Mouse (Mus musculus) left cerebral cortex, postnatal 4 days (tissue): ENCODE results near the gene Retsat. TPM values are rescaled to one million over a fixed set of nuclear protein-coding genes. Genes with fewer than 3 reads are reported as not detected.

Experiments
- DNase-seq: peaks from one replicate; pipeline ENCODE4 v3.0.0-alpha.2; 2022
- intact Hi-C: fragments of 180-260 bp; cut with DNase I; formaldehyde crosslinking; loops from one replicate; pipeline ENCODE4 v1.15.1; 2025
- total RNA-seq, 2 experiments: library from RNA; stranded (reverse); gene quantifications; 2 replicates each; pipeline ENCODE4 v1.2.3; 2021

Gene Retsat
- total RNA-seq, 2 experiments from 2014 or later = 16.3 to 20.3 TPM

DNA sequence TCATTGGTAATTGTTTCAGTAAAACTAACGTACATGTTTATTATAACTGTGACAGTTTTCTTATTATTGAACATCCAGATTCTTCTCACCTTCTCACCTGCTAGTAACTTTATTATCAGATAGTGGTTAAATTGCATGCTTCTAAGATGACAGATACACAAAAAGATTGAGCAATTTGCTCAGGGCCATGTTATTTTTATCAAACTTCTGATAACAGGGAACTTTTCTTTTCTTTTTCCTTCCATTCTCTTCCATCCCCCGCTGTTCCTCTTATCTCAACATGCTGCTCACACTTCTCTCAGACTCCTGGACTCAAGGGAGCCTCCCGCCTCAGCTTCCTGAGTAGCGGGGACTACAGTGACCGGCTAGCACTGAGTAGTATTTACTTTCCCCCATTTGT is 22.6 kb downstream of the Retsat start:
- no peak for DNase-seq
- intact Hi-C loops = no loop called here

GRCm38 (mm10) chr6:72622917-72623316 is 24.6 kb downstream of the Retsat start:
- DNase-seq = no peak
- intact Hi-C loops = no loop called here

- no peak for DNase-seq
- intact Hi-C loops = no loop called here
Measured at GRCm38 (mm10) chr6:72623661-72624402, 25.6 kb downstream of the Retsat start.

DNA sequence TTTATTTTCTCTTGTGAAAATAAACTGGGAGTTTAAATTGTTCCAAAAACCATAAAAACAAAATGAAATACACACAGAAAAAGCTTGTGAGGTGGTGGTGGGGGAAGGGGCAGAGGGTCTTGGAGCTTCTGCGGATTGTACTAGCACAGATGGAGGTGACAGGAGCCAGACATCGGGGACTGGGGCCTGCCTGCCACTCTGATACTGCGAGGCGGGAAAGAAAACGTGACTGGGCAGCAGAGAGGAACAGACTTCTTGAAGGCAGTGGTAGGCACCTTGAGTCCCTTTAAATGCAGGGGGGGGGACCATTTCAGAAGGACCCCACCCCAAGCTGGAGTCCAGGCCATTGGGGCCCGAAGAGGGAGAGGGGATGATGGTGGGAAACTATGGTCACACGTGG is 28.1 kb downstream of the Retsat start:
- intact Hi-C loops = no loop called here
- DNase-seq = no peak

GRCm38 (mm10) chr6:72627276-72627675 is 29.0 kb downstream of the Retsat start:
- DNase-seq = peak; percentile 81
- intact Hi-C loops = no loop called here

DNA sequence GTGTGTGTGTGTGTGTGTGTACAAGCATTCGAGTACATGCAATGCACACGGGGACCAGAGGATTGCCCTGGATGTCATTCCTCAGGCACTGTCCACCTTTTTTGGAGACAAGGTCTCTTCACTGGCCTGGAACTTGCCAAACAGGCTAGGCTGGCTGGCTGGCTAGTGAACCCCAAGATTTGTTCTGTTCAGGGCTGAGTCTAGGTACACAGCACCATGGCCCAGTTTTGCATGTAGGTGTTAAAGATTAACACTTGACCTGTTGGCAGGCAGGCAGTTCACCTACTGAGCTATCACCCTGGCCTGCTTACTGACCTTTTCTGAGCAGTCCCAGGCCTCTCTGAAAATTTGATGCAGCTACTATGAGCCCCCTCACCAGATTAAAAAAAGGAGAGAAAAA is 32.1 kb downstream of the Retsat start:
- intact Hi-C loops = no loop called here

DNA sequence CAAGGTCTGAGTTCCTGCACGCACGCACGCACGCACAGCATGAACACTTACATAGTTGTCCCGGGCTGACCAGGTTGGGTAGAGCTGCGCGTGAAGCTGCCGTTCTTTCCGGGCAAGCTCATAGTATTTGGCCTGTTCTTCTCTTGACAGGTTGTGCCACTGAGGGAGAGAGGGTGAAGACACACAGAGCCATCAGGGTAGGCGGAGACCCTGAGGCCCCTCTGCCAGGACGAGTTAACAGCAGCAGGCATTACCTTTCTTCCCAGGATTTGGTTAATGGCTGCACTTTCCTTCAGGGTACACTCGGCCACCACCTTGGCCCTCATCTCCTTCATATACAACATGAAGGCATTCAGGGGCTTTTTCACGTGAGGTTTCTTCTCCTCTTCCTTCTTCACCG is 32.7 kb downstream of the Retsat start:
- intact Hi-C loops = no loop called here
- no peak for DNase-seq

More for the DNA sequence above, 32.1 kb downstream of the Retsat start:
- no peak for DNase-seq

DNA sequence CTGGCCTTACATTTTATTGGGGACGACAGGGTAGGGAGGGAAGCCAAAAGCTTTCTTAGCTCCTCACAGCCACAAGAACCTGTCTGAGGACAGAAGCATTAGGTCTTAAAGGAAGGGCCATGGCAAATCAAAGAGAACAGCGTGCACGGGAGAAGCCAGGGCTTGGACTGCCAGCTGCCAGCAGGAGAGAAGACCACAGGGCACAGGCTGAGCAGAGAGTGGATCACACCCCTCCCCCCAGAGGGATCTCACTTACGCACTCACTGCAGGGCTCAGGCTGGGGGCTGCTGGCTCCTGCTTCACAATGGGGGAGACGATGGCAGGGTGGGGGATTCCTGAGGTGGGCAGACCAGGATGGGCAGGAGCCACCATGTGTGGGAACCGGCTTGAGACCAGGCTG is 33.4 kb downstream of the Retsat start:
- intact Hi-C loops = no loop called here
- peak; percentile 68 for DNase-seq

GRCm38 (mm10) chr6:72634311-72634710 is 36.0 kb downstream of the Retsat start:
- DNase-seq = no peak
- intact Hi-C loops = no loop called here

- DNase-seq = peak; percentile 38
- intact Hi-C loops = no loop called here
Measured at GRCm38 (mm10) chr6:72635760-72636431, 37.6 kb downstream of the Retsat start.

- intact Hi-C loops = no loop called here
- no peak for DNase-seq
Measured at GRCm38 (mm10) chr6:72636940-72637339, 38.7 kb downstream of the Retsat start.

GRCm38 (mm10) chr6:72641218-72641954 is 43.1 kb downstream of the Retsat start:
- intact Hi-C loops = loop anchor here (10.0 kb wide), 1 partner anchor 583 kb away; the partner anchor contains the start of gene Dnah6

GRCm38 (mm10) chr6:72644576-72644975 is 46.3 kb downstream of the Retsat start:
- intact Hi-C loops = loop anchor here (10.0 kb wide), 1 partner anchor 580 kb away; the partner anchor contains the start of gene Dnah6
- DNase-seq = no peak

More at GRCm38 (mm10) chr6:72641218-72641954, 43.1 kb downstream of the Retsat start:
- DNase-seq = no peak

DNA sequence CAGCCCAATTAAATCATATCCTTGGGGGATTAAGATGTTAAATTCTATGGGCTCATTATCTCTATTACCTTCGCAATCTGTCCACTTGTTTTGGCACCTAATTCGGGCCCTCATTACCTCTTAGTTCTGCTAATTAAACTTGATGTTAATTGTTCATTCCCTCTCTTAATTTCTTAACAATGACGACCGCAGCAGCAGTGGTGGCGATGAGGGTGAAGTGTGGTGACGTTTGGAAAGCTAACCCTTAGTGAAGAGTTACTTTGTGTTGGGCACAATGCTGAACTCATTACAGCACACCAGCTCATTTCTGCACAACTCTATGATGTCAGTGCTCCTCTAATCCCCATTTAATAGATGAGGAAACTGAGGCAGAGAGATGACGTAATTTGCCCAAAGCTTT is 47.1 kb downstream of the Retsat start:
- no peak for DNase-seq
- intact Hi-C loops = loop anchor here (10.0 kb wide), 1 partner anchor 579 kb away; the partner anchor contains the start of gene Dnah6

DNA sequence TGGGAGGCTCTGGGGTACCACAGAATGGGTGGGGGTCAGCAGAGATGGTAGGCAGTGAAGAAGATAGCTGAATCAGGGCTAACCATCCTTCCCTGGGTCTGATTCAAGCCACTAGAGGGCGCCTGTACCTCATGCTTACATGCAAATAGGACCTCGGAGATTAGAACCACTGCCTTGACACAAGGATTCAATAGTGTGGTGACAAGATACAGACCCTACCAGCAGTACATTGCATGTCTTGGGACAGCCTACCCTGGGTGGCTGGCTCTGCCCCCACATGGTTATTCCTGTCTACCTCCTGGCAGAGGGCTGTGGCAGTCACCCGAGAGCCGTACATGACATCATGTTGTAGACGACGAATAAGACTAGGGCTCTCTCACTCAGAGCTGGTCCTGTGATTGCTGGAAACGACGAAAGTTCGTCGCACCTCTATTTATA is 49.1 kb downstream of the Retsat start:
- DNase-seq = peak; percentile 78
- intact Hi-C loops = loop anchor here (1.0 to 10.0 kb wide), 2 partner anchors 142 to 577 kb away; partner anchors contain the start of genes Dnah6 and Tcf7l1

DNA sequence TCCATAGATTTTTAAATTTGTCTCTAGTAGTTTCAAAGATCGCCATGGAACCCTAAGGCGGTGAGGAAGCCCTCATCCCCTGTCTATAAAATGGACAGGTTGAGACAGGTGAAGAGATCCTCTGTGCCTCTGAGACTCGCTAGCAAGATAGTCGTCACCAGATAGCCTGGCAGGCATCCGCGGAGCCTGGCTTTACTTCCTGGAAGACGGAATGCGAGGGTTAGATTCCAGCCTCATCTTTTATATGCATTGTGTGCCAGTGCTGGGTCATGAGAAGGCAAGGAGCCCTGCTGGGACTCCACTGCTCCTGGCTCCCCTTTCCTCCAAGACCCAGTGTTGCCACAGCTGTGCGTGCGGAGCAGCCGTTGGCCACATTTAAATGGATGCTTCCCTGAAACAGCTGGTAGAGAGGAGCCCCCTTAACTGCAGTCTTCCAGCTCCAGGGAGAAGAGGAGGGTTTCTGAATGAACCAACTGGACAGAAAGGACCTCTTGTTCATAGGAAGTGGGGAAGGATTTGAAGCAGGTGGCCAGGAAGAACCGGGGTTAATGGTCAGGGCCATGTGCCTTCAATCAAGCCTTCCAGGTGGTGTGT is 49.8 kb downstream of the Retsat start:
- intact Hi-C loops = loop anchor here (10.0 kb wide), 1 partner anchor 577 kb away; the partner anchor contains the start of gene Dnah6
- no peak for DNase-seq

- intact Hi-C loops = no loop called here
Measured at GRCm38 (mm10) chr6:72650338-72650851, 52.1 kb downstream of the Retsat start.

GRCm38 (mm10) chr6:72653419-72653818 is 55.1 kb downstream of the Retsat start:
- DNase-seq = peak; percentile 33
- intact Hi-C loops = no loop called here

More at GRCm38 (mm10) chr6:72650338-72650851, 52.1 kb downstream of the Retsat start:
- no peak for DNase-seq

GRCm38 (mm10) chr6:72654355-72654754 is 56.1 kb downstream of the Retsat start:
- intact Hi-C loops = no loop called here
- no peak for DNase-seq

DNA sequence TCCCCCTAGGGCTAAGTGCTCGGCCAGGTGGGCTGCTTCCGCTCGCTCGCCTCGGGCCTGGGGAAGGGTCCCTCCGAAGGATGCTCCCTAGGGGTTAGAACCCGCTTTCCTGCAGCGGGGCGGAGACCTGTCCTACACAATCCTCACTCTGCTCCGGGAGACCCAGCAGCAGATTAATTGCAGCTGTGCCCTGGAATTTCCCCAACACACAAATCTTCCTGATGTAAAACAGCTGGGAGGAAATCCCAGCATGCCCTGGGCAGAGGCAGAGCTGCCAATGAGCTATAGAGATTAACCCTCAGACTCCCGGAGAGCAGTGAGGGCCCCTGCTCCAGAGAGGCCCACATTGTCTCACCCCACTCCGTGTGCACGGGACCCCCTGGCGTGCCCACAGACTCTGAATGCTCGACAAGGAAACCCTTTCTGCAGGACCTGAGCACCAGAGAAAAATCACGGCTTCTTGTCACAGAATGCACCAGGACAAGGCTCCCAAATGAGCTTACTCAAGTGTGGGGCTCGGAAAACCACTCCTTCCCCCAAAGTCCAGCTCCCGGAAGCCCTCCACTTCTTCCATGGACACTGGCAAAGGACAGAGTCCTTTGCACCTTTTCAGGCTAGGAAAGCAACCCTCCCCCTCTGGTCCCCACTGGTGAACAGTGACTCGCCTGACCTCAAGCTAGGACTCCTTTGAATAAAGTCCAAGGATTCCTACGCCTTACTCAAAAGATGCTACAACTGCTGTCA is 57.2 kb downstream of the Retsat start:
- DNase-seq = no peak
- intact Hi-C loops = no loop called here
